Mouse (Mus musculus): ENCODE measurements around the gene Tmem254a. TPM values are rescaled to one million over a fixed set of nuclear protein-coding genes. Genes with fewer than 3 reads are reported as not detected.
"Not testable (repeated sequence)": the region's sequence is repeated elsewhere in the genome, so short reads cannot be mapped to it uniquely, and the experiment has no call there.

Gene Tmem254a
- total and polyA plus RNA-seq, 2 experiments from 2014 or later, result 5.0 to 8.3 TPM

GRCm38 (mm10) chr14:25903000-25903399 is 24.5 kb downstream of the Tmem254a start, which contains the start of gene Plac9a:
TSS of gene Plac9a (minus strand) at chr14:25903100.
- H3K9ac ChIP-seq (replicated peaks; ENCODE audit: low read length); DNase-seq (ENCODE audit: low spot score); H3K4me2 ChIP-seq (ENCODE audit: low read depth, low read length); H3K9me3 ChIP-seq (ENCODE audit: low read length); ATAC-seq; H3K4me1 ChIP-seq (ENCODE audit: insufficient read depth, low read length); H3K27ac ChIP-seq; H3K27me3 ChIP-seq (ENCODE audit: insufficient read depth, low read length); H3K36me3 ChIP-seq (ENCODE audit: insufficient read depth, low read length); H3K4me3 ChIP-seq (ENCODE audit: low read length): not testable (repeated sequence)
- no CpG with 5 or more reads among the region's 10 CpGs for WGBS

GRCm38 (mm10) chr14:25895686-25896085 is 31.8 kb downstream of the Tmem254a start:
- not testable (repeated sequence) for H3K27me3 ChIP-seq (ENCODE audit: insufficient read depth, low read length); H3K9me3 ChIP-seq (ENCODE audit: low read length); H3K4me1 ChIP-seq (ENCODE audit: insufficient read depth, low read length); ATAC-seq; H3K9ac ChIP-seq (replicated peaks; ENCODE audit: low read length); DNase-seq (ENCODE audit: low spot score); H3K4me2 ChIP-seq (ENCODE audit: low read depth, low read length); H3K4me3 ChIP-seq (ENCODE audit: low read length); H3K27ac ChIP-seq; H3K36me3 ChIP-seq (ENCODE audit: insufficient read depth, low read length)
- WGBS, result no CpG with 5 or more reads among the region's 7 CpGs

- not testable (repeated sequence) for H3K9ac ChIP-seq (replicated peaks; ENCODE audit: low read length); H3K4me2 ChIP-seq (ENCODE audit: low read depth, low read length); H3K27ac ChIP-seq; ATAC-seq; H3K27me3 ChIP-seq (ENCODE audit: insufficient read depth, low read length); DNase-seq (ENCODE audit: low spot score); H3K4me1 ChIP-seq (ENCODE audit: insufficient read depth, low read length); H3K4me3 ChIP-seq (ENCODE audit: low read length); H3K36me3 ChIP-seq (ENCODE audit: insufficient read depth, low read length); H3K9me3 ChIP-seq (ENCODE audit: low read length)
- no CpG with 5 or more reads among the region's 3 CpGs for WGBS
Measured at GRCm38 (mm10) chr14:25894566-25894965, 32.9 kb downstream of the Tmem254a start.

- not testable (repeated sequence) for H3K4me1 ChIP-seq (ENCODE audit: insufficient read depth, low read length); H3K27ac ChIP-seq; H3K9ac ChIP-seq (replicated peaks; ENCODE audit: low read length); DNase-seq (ENCODE audit: low spot score); H3K36me3 ChIP-seq (ENCODE audit: insufficient read depth, low read length); H3K27me3 ChIP-seq (ENCODE audit: insufficient read depth, low read length); H3K9me3 ChIP-seq (ENCODE audit: low read length); H3K4me3 ChIP-seq (ENCODE audit: low read length); ATAC-seq; H3K4me2 ChIP-seq (ENCODE audit: low read depth, low read length)
- no CpG with 5 or more reads among the region's 12 CpGs for WGBS
Measured at GRCm38 (mm10) chr14:25885886-25886285, 41.6 kb downstream of the Tmem254a start.

GRCm38 (mm10) chr14:25881769-25882168 is 45.7 kb downstream of the Tmem254a start:
- H3K27ac ChIP-seq; H3K4me1 ChIP-seq (ENCODE audit: insufficient read depth, low read length); H3K4me3 ChIP-seq (ENCODE audit: low read length); H3K4me2 ChIP-seq (ENCODE audit: low read depth, low read length); H3K9ac ChIP-seq (replicated peaks; ENCODE audit: low read length); H3K36me3 ChIP-seq (ENCODE audit: insufficient read depth, low read length); DNase-seq (ENCODE audit: low spot score); H3K9me3 ChIP-seq (ENCODE audit: low read length); H3K27me3 ChIP-seq (ENCODE audit: insufficient read depth, low read length); ATAC-seq: not testable (repeated sequence)
- WGBS, result no CpG with 5 or more reads among the region's 9 CpGs

GRCm38 (mm10) chr14:25876640-25877039 is 50.8 kb downstream of the Tmem254a start:
- H3K27me3 ChIP-seq (ENCODE audit: insufficient read depth, low read length); H3K27ac ChIP-seq; H3K4me2 ChIP-seq (ENCODE audit: low read depth, low read length); DNase-seq (ENCODE audit: low spot score); ATAC-seq; H3K9ac ChIP-seq (replicated peaks; ENCODE audit: low read length); H3K36me3 ChIP-seq (ENCODE audit: insufficient read depth, low read length); H3K4me3 ChIP-seq (ENCODE audit: low read length); H3K4me1 ChIP-seq (ENCODE audit: insufficient read depth, low read length); H3K9me3 ChIP-seq (ENCODE audit: low read length): not testable (repeated sequence)
- WGBS, result no CpG with 5 or more reads among the region's 7 CpGs

Other genes with a start within 250 kb of the Tmem254a start
- gene Ppif, start 233.5 kb downstream of the Tmem254a start, total RNA-seq (2014; rRNA removed), result 55.3 and 55.4 TPM in 2 replicates
- 46.1 and 46.7 TPM in 2 replicates for gene Ppif, start 233.5 kb downstream of the Tmem254a start, polyA plus RNA-seq (2015; fragmentation: Nextera tagmentation; extraction: Ambion mirVana)
- 34.4 and 39.3 TPM in 2 replicates for gene Zcchc24, start 158.6 kb downstream of the Tmem254a start, total RNA-seq (2014; rRNA removed)
- gene Zcchc24, start 158.6 kb downstream of the Tmem254a start, polyA plus RNA-seq (2015; fragmentation: Nextera tagmentation; extraction: Ambion mirVana), result 19.7 and 20.4 TPM in 2 replicates
- 3.7 and 4.2 TPM in 2 replicates for gene Anxa11, start 85.5 kb downstream of the Tmem254a start, total RNA-seq (2014; rRNA removed)
- 4.5 and 4.9 TPM in 2 replicates for gene Anxa11, start 85.5 kb downstream of the Tmem254a start, polyA plus RNA-seq (2015; fragmentation: Nextera tagmentation; extraction: Ambion mirVana)
- gene Plac9a, start 24.6 kb downstream of the Tmem254a start, total RNA-seq (2014; rRNA removed), result 2.0 TPM in 1 of 2 replicates, not detected in the other
- gene Plac9a, start 24.6 kb downstream of the Tmem254a start, polyA plus RNA-seq (2015; fragmentation: Nextera tagmentation; extraction: Ambion mirVana), result 0.41 TPM in 1 of 2 replicates, not detected in the other
- gene Cphx1, start 10.6 kb upstream of the Tmem254a start, total RNA-seq (2014; rRNA removed), result not detected in 2 replicates
- gene Cphx1, start 10.6 kb upstream of the Tmem254a start, polyA plus RNA-seq (2015; fragmentation: Nextera tagmentation; extraction: Ambion mirVana), result not detected in 2 replicates
- gene Duxbl1, start 50.9 kb upstream of the Tmem254a start, total RNA-seq (2014; rRNA removed), result 1.2 and 2.1 TPM in 2 replicates
- 1.9 and 2.1 TPM in 2 replicates for gene Duxbl1, start 50.9 kb upstream of the Tmem254a start, polyA plus RNA-seq (2015; fragmentation: Nextera tagmentation; extraction: Ambion mirVana)
- gene Gm9780, start 115.0 kb upstream of the Tmem254a start, total RNA-seq (2014; rRNA removed), result 32.6 and 35.0 TPM in 2 replicates
- gene Gm9780, start 115.0 kb upstream of the Tmem254a start, polyA plus RNA-seq (2015; fragmentation: Nextera tagmentation; extraction: Ambion mirVana), result 16.2 and 19.4 TPM in 2 replicates
- 31.1 and 35.8 TPM in 2 replicates for gene Tmem254c, start 139.7 kb upstream of the Tmem254a start, total RNA-seq (2014; rRNA removed)
- gene Tmem254c, start 139.7 kb upstream of the Tmem254a start, polyA plus RNA-seq (2015; fragmentation: Nextera tagmentation; extraction: Ambion mirVana), result 45.4 and 49.7 TPM in 2 replicates
- 1.3 TPM in 1 of 2 replicates, not detected in the other for gene Cphx2, start 153.8 kb upstream of the Tmem254a start, total RNA-seq (2014; rRNA removed)
- not detected in 2 replicates for gene Cphx2, start 153.8 kb upstream of the Tmem254a start, polyA plus RNA-seq (2015; fragmentation: Nextera tagmentation; extraction: Ambion mirVana)
- gene Cphx3, start 154.6 kb upstream of the Tmem254a start, total RNA-seq (2014; rRNA removed), result not detected in 2 replicates
- gene Cphx3, start 154.6 kb upstream of the Tmem254a start, polyA plus RNA-seq (2015; fragmentation: Nextera tagmentation; extraction: Ambion mirVana), result not detected in 2 replicates
- 1.8 and 4.3 TPM in 2 replicates for gene Duxbl2, start 190.7 kb upstream of the Tmem254a start, total RNA-seq (2014; rRNA removed)
- not detected in 2 replicates for gene Duxbl2, start 190.7 kb upstream of the Tmem254a start, polyA plus RNA-seq (2015; fragmentation: Nextera tagmentation; extraction: Ambion mirVana)

Data from hindbrain, postnatal 0 days (tissue).